Mouse (Mus musculus) lung, adult 2 months (tissue): Measurements from ENCODE around the gene Arhgef2.

Experiments used
- CTCF ChIP-seq: fragments of 200-500 bp; IDR thresholded peaks from 2 replicates; pipeline ENCODE4 v1.5.1; 2011; ENCODE audit warnings: mild to moderate bottlenecking, low read length, control low read depth; ENCODE audit not compliant: insufficient read depth
- POLR2A ChIP-seq: fragments of 200-500 bp; IDR thresholded peaks from 2 replicates; pipeline ENCODE4 v1.6.1; 2011; ENCODE audit warnings: low read depth, mild to moderate bottlenecking, control low read depth, low read length, borderline replicate concordance; ENCODE audit errors: extremely low read depth

DNA sequence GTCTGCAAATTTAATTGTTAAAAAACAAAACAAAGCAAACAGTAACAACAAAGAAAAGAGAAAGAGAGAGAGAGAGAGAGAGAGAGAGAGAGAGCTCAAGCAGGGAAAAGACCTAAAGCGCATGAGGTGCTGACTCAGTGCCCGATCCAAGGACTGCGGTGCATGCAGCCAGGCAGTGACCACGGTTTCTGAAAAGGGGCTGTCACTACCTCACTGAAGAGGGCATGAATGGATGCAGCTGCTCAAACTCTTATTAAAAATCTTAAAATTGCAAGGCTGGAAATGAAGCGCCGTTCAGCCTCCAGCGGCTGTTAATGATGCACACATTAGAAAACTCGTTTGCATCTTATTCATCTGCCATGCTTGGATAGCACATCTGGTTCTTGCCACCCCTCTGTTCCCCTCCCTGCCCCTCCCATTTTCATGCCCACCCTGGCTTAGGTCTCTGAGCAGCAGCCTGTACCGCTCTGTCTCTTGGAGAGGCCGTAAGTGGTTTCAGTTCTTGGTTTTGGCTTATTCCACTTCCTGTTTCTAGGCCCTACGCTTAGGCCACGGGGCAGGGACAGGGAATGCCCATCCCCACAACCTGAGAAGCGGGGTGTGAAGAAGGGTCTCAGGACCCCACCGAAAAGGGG lies 42.1 kb downstream of the Arhgef2 start:
- TF ChIP-seq CTCF, result no peak
- TF ChIP-seq POLR2A, result no peak
